Mouse (Mus musculus) large intestine, adult 2 months (tissue): Measurements from ENCODE around the gene Thy1. TPM values are rescaled to one million over a fixed set of nuclear protein-coding genes. Genes with fewer than 3 reads are reported as not detected.

Experiments used
- DNase-seq: peaks from one replicate; pipeline ENCODE4 v3.0.0-alpha.2; 2012; ENCODE audit warnings: low read depth, low spot score
- WGBS: fragments of 180-500 bp; shearing (Covaris S2); methylation state at CpG from one replicate; pipeline ENCODE4 v1.1.7; 2018; 5-methylcytosine and 5-hydroxymethylcytosine counted together
- polyA plus RNA-seq: library from polyadenylated mRNA; depleted of rRNA; stranded (reverse); fragments of >200 nt; gene quantifications from 2 replicates; pipeline ENCODE4 v1.2.3, GENCODE M21; 2012; rRNA removed

Gene Thy1
- polyA plus RNA-seq, 1 experiment, result 42.2 TPM

- no peak for DNase-seq
- WGBS, result 47% methylated on average over 9 of the region's 9 CpGs
Measured at GRCm38 (mm10) chr9:44096536-44096935, 53.4 kb downstream of the Thy1 start.

Other genes with a start within 250 kb of the Thy1 start
- 16.4 and 23.6 TPM in 2 replicates for gene Usp2, start 23.6 kb downstream of the Thy1 start, polyA plus RNA-seq
- 0.03 TPM in 1 of 2 replicates, not detected in the other for gene Mfrp, start 58.3 kb downstream of the Thy1 start, polyA plus RNA-seq
- 5.6 and 6.0 TPM in 2 replicates for gene C1qtnf5, start 63.9 kb downstream of the Thy1 start, polyA plus RNA-seq
- gene Gm49380, start 70.1 kb downstream of the Thy1 start, polyA plus RNA-seq, result not detected in 2 replicates
- 26.0 and 26.8 TPM in 2 replicates for gene Rnf26, start 70.1 kb downstream of the Thy1 start, polyA plus RNA-seq
- gene Mcam, start 91.1 kb downstream of the Thy1 start, polyA plus RNA-seq, result 32.1 and 37.5 TPM in 2 replicates
- gene Cbl, start 190.7 kb downstream of the Thy1 start, polyA plus RNA-seq, result 6.8 and 12.1 TPM in 2 replicates
- gene Ccdc153, start 197.3 kb downstream of the Thy1 start, polyA plus RNA-seq, result not detected in 2 replicates
- gene Pdzd3, start 208.1 kb downstream of the Thy1 start, polyA plus RNA-seq, result 30.2 and 32.2 TPM in 2 replicates
- gene Nlrx1, start 225.2 kb downstream of the Thy1 start, polyA plus RNA-seq, result 10.7 and 14.5 TPM in 2 replicates
- gene Abcg4, start 245.2 kb downstream of the Thy1 start, polyA plus RNA-seq, result 2.1 and 2.7 TPM in 2 replicates